Mouse (Mus musculus): ENCODE measurements around the gene Flna.
A peak's percentile ranks its signal among the peaks of the same experiment; 100 is the strongest.
"Not testable (repeated sequence)": the region's sequence is repeated elsewhere in the genome, so short reads cannot be mapped to it uniquely, and the experiment has no call there.

The Flna gene

GRCm38 (mm10) chrX:74245687-74246086, 3.9 kb downstream of the Flna start:
- DNase-seq = peak; percentile 66

GRCm38 (mm10) chrX:74245107-74245506, 4.5 kb downstream of the Flna start:
- DNase-seq = no peak

DNA sequence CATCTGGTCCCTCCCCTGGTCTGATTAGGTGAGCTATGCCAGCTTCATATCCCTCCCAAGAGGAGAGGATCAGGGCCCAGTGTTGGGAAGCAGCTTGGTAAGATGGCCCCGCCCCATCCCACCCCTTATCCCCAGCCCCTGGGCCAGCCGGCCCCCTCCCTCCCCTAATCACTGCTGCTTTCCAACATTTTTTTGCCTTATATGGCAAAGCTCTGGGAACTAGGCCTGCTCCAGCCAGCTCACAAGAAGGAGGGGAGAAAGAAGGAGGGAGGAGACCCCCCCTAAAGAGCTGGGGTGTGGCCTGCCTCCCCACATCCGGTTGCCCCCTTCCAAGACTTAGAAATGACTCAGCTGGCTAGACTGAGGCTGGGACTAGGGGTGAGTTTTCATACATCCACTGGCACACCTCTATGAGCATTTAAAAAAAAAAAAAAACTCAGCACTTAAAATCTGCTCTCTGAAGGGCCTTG, 5.0 kb downstream of the Flna start:
- DNase-seq = peak; percentile 49

DNA sequence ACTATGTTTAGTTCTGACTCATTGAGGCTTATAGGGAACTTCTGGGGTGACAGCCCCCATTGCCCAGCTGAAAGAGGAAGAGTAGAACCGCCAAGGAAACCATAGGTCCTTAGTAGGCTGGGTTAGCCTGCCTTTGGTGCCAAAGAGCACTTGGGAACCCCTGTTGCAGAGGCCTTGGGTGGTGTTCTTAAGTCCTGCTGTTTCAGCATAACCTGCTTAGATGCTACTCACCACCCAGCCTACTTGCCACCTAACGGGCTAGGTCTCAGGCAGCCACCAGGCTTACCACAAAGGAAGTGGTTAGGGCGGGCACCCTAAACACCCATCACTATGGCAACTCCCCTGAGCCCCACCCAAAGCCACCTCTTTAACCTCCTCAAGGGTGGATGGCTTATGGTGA, 5.8 kb downstream of the Flna start:
- DNase-seq = peak; percentile 7

DNA sequence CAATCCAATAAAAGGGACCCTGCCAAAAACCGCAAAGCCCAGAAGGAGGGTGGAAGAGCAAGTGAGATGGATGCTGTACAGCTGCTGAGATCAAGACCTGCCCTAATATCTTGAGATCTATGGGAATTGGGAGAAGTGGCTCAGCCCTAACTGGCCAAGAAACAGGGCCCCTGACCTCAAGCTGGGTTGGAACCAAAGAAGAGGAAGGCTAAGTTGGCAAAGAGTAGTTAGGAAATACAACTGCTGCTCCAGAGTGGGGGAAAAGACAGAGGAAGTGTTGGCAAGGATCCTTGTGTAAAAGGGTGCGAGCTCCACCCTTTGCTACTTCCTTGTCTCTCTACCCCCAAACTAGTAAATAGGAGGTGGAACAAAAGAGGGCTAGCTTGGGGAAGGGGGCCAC, 6.2 kb downstream of the Flna start:
- DNase-seq = peak; percentile 8

GRCm38 (mm10) chrX:74240332-74240731, 9.3 kb downstream of the Flna start:
- DNase-seq = no peak

GRCm38 (mm10) chrX:74233196-74233595, 16.4 kb downstream of the Flna start:
- no peak for DNase-seq

DNA sequence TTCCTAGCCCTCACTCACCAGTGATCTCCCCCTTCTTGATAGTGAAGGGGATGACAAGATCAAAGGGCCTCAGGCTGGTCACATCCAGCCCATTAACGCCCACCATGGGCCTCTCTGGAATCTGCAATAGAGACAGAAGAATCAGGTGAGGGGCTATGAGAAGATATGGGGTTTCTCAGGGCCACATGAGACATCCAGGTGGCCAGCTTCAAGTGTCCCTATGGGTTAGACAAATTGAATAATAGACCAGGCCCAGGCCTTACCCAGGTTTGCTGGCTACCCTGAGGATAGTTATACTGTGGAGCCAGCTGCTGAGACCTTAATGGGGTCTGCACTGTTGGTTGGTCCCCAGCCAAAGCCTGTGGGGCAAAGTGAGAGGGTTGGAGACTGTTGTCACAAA, 19.6 kb downstream of the Flna start:
- no peak for DNase-seq

GRCm38 (mm10) chrX:74220099-74220498, 29.5 kb downstream of the Flna start:
- DNase-seq = not testable (repeated sequence)

- DNase-seq = no peak
Measured at GRCm38 (mm10) chrX:74219449-74219848, 30.2 kb downstream of the Flna start.

DNA sequence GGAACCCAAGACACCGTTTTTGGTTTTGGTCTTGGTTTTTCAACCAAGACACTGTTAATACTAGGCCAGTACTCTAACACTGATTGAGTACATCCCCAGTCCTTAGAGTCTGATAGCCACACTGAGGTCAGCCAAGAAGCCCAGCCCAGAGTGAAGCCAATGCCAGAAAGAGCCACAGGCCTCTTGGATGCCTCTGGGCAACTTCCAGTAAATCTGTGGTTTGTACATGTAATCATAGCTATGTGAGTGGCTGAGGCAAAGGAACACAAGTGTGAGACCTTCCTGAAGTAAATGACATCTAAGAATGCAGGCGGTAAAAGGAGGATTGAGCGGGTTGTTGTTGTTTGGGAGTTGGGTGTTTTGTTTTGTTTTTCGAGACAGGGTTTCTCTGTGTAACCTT, 31.1 kb downstream of the Flna start:
- no peak for DNase-seq

DNA sequence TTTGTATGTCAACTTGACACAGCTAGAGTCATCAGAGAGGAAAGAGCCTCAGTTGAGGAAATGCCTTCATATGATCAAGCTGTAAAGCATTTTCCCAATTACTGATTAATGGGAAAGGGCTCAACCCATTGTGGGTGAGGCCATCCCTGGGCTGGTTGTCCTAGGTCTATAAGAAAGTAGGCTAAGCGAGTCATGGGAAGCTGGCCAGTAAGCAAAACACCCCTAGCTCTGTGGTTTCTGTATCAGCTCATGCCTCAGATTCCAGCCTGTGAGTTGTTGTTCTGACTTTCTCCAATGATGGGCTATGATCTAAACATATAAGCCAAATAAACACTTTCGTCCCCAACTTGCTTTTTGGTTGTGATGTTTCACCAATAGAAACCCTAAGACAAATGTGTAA, 46.1 kb downstream of the Flna start:
- DNase-seq = no peak

- no peak for DNase-seq
Measured at GRCm38 (mm10) chrX:74176959-74177358, 72.7 kb downstream of the Flna start, which contains the start of gene Tktl1. TSS of gene Tktl1 (plus strand) at chrX:74177259.

All from kidney, adult 11 months (tissue).